Mouse (Mus musculus) gastrocnemius, adult 18-20 months (tissue): Measurements from ENCODE around the gene Spock2. TPM values are rescaled to one million over a fixed set of nuclear protein-coding genes. Genes with fewer than 3 reads are reported as not detected.
A peak's percentile ranks its signal among the peaks of the same experiment; 100 is the strongest.
"Not testable (repeated sequence)": the region's sequence is repeated elsewhere in the genome, so short reads cannot be mapped to it uniquely, and the experiment has no call there.

ENCODE experiments used
- DNase-seq: peaks from one replicate; pipeline ENCODE4 v3.0.0; 2021; ENCODE audit warnings: low spot score
- total RNA-seq, 2 experiments: library from RNA; stranded (reverse); gene quantifications; 2 replicates each; pipeline ENCODE4 v1.2.3; 2021

The Spock2 gene
- total RNA-seq, 2 experiments from 2014 or later = 5.4 to 5.6 TPM

GRCm38 (mm10) chr10:60147510-60148047 lies 41.6 kb downstream of the Spock2 start:
- not testable (repeated sequence) for DNase-seq

- DNase-seq = peak; percentile 77
Measured at GRCm38 (mm10) chr10:60148087-60148486, 42.1 kb downstream of the Spock2 start.

GRCm38 (mm10) chr10:60151107-60151663 lies 45.2 kb downstream of the Spock2 start:
- DNase-seq = no peak

- DNase-seq = no peak
Measured at GRCm38 (mm10) chr10:60156016-60156415, 50.0 kb downstream of the Spock2 start.

GRCm38 (mm10) chr10:60158144-60158543 lies 52.1 kb downstream of the Spock2 start:
- DNase-seq = no peak

GRCm38 (mm10) chr10:60161397-60161796 lies 55.4 kb downstream of the Spock2 start:
- DNase-seq = not testable (repeated sequence)

- DNase-seq = not testable (repeated sequence)
Measured at GRCm38 (mm10) chr10:60162184-60162972, 56.4 kb downstream of the Spock2 start.

GRCm38 (mm10) chr10:60162973-60163255 lies 56.9 kb downstream of the Spock2 start:
- DNase-seq = no peak

- no peak for DNase-seq
Measured at GRCm38 (mm10) chr10:60164869-60165268, 58.9 kb downstream of the Spock2 start.

- no peak for DNase-seq
Measured at GRCm38 (mm10) chr10:60166068-60166467, 60.0 kb downstream of the Spock2 start.

- DNase-seq = no peak
Measured at GRCm38 (mm10) chr10:60168306-60168705, 62.3 kb downstream of the Spock2 start.

GRCm38 (mm10) chr10:60168960-60169359 lies 62.9 kb downstream of the Spock2 start:
- no peak for DNase-seq

- DNase-seq = no peak
Measured at GRCm38 (mm10) chr10:60170326-60171089, 64.5 kb downstream of the Spock2 start.

- no peak for DNase-seq
Measured at GRCm38 (mm10) chr10:60171368-60171767, 65.3 kb downstream of the Spock2 start.

GRCm38 (mm10) chr10:60172306-60172705 lies 66.3 kb downstream of the Spock2 start:
- no peak for DNase-seq

GRCm38 (mm10) chr10:60173035-60173434 lies 67.0 kb downstream of the Spock2 start:
- DNase-seq = peak; percentile 22

- DNase-seq = no peak
Measured at GRCm38 (mm10) chr10:60174506-60174905, 68.5 kb downstream of the Spock2 start.

GRCm38 (mm10) chr10:60175306-60175705 lies 69.3 kb downstream of the Spock2 start:
- DNase-seq = not testable (repeated sequence)
